Mouse (Mus musculus): Measurements from ENCODE around the gene Abcc1.

Gene Abcc1

DNA sequence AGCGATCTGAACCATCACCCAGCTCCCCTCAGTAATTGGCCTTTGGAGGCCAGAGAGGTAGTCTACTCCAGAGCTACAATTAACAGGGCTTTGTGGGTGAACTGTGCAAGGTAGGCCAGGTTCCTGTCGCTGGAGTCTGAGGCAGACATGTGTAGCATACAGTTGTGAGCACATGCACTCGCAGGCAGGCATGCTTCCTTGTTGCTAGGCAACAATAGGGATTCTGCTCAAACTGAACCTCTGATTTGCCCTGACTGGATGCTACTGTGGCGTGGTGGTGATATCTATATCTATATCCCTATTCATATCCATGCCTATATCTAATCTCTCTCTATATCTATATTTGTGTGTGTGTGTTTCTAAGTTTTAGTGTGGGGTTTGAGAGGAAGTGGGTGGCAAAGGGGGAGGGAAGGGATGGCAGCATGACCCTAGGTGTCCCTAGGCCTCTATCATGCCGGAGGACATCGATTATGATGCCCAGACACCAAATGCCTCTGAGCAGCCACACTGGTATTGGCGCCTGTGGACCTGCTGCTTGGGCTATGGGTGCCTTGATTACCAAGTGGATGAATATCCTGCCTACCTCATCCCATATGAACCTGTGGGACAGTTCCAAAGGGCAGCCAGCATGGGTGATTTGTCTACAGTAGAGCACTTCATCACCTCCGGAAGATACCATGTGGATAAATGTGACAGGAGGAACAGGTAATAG, 140.4 kb downstream of the Abcc1 start:
- DNase-seq (ENCODE audit: low spot score), result no peak

GRCm38 (mm10) chr16:14506461-14506860, 145.1 kb downstream of the Abcc1 start:
- no peak for DNase-seq (ENCODE audit: low spot score)
